Mouse (Mus musculus) embryonic facial prominence, embryonic 13.5 days (tissue): ENCODE measurements around the gene Traf1. TPM values are rescaled to one million over a fixed set of nuclear protein-coding genes. Genes with fewer than 3 reads are reported as not detected.

Source experiments
- ATAC-seq: fragments of 200-750 bp; cut with Nextera tagmentation; 2 replicates; pipeline ENCODE4 v1.8.0; 2017; ENCODE audit warnings: low read depth; ENCODE audit not compliant: insufficient number of reproducible peaks, insufficient read depth, low FRiP score, low TSS enrichment
- H3K27ac ChIP-seq: fragments of 300-500 bp; sonication (generic); 2 replicates; pipeline ENCODE4 v1.5.1; 2015; ENCODE audit warnings: moderate library complexity, mild to moderate bottlenecking, inconsistent platforms
- H3K27me3 ChIP-seq: fragments of 300-500 bp; sonication (generic); 2 replicates; pipeline ENCODE4 v1.6.1; 2015; ENCODE audit warnings: mild to moderate bottlenecking, inconsistent platforms
- H3K36me3 ChIP-seq: fragments of 300-500 bp; sonication (generic); 2 replicates; pipeline ENCODE4 v1.6.1; 2015; ENCODE audit warnings: mild to moderate bottlenecking, inconsistent platforms
- H3K4me1 ChIP-seq: fragments of 300-500 bp; sonication (generic); 2 replicates; pipeline ENCODE4 v1.6.1; 2015; ENCODE audit warnings: inconsistent platforms
- H3K4me2 ChIP-seq: fragments of 300-500 bp; sonication (generic); 2 replicates; pipeline ENCODE4 v1.6.1; 2015; ENCODE audit warnings: moderate library complexity, mild to moderate bottlenecking, inconsistent platforms
- H3K4me3 ChIP-seq: fragments of 300-500 bp; sonication (generic); 2 replicates; pipeline ENCODE4 v1.5.1; 2015; ENCODE audit warnings: mild to moderate bottlenecking, inconsistent platforms
- H3K9ac ChIP-seq: fragments of 300-500 bp; sonication (generic); 2 replicates; pipeline ENCODE4 v1.6.1; 2015; ENCODE audit warnings: mild to moderate bottlenecking, inconsistent platforms
- H3K9me3 ChIP-seq: fragments of 300-500 bp; sonication (generic); 2 replicates; pipeline ENCODE4 v1.6.1; 2016; ENCODE audit warnings: inconsistent platforms
- WGBS: fragments of 180-500 bp; shearing (Covaris S2); methylation state at CpG from one replicate; pipeline ENCODE4 v1.1.7; 2015; ENCODE audit warnings: mixed read lengths; 5-methylcytosine and 5-hydroxymethylcytosine counted together
- polyA plus RNA-seq: library from polyadenylated mRNA; unstranded; fragments of >200 nt; fragmentation: Nextera tagmentation; extraction: Ambion mirVana; gene quantifications from 2 replicates; pipeline ENCODE4 v1.2.1, GENCODE M21; 2015

The Traf1 gene
- polyA plus RNA-seq, 1 experiment from 2014 or later = 2.4 TPM

DNA sequence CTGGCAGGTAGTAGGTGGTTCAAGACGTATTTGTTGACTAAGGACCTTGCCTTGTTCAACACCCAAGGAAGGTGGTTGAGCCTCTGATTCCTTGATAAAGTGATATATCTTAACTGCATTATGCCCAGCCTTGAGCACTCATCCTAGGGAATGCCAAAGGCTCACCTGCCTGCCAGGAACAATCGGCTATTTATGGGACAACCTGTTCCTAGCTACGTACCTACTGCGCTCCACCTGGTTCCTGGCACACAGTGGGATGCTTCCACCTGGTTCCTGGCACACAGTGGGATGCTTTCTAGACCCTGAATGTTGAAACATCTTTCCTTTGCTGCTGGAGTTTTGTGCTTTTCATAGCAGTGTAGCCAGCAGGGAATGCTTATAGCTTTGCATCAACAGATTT, 51.9 kb downstream of the Traf1 start:
- no peaks in the 10 kb centered on the region for H3K36me3 ChIP-seq
- WGBS = 83% methylated on average over 4 of the region's 4 CpGs
- no peaks in the 10 kb centered on the region for H3K9me3 ChIP-seq
- peaks cover 47% of the 10 kb centered on the region for H3K27me3 ChIP-seq
- H3K9ac ChIP-seq = no peak overlapping the region
- no peak overlapping the region for H3K4me2 ChIP-seq
- peaks cover 17% of the 10 kb centered on the region for H3K4me1 ChIP-seq
- ATAC-seq = no peak
- H3K27ac ChIP-seq = no peak overlapping the region
- no peak overlapping the region for H3K4me3 ChIP-seq

DNA sequence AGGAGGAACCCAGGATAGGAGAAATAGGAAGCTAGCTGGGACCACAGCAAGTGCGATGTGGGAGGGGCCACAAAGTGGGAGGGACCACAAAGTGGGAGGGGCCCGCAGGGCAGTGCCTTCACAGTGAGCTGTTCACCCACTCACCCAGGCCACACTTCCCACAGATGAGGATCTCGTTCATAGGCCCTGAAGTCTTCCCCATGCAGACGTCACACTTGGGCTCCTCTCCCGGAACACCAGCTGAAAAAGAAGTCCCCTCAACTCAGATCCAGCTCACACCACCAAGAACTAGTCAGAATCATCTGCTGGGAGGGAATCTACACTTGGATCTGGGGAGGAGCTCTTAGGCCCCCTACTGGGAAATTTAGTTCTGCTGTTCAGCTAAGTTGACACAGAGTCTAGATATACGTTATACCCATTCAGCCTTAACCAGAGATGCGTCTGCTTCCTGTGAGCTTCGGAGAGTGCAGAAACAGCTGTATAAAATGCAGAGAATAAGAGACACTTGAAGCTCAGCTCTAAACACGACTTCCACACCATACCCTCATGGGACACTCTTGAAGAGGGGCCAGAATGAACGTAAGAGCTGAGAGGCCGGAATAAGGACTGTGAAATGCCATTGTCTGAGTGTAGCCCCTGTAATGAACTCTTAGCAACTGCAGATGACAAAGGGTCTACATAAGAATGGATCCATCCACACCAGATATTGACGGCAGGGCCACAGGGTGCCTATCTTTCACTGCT, 54.5 kb downstream of the Traf1 start:
- WGBS = 42% methylated on average over 12 of the region's 12 CpGs
- H3K27ac ChIP-seq = no peak overlapping the region

DNA sequence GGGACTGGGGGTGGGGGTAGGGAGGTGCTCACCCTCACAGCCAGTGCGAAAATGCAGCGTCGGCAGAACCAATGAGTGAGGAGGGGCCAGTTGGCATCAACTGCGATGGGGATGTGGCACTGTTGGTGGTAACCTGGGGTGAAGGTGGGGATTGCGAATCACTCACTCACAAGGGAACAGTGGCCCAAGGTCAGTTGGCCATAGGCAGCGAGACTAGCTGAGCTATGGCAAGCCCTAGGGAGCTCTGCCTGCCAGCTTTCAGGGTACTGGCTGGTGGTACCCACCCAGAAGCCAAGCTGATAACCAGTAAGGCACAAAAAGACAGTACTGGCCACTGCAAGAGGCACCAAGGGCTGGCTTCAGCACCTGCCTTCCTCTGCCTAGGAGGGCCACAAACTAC, 55.1 kb downstream of the Traf1 start:
- Histone ChIP-seq H3K9me3 (no peaks in the 10 kb centered on the region), H3K4me3 (no peak overlapping the region), H3K4me1 (peaks cover 14% of the 10 kb centered on the region), H3K36me3 (no peaks in the 10 kb centered on the region), H3K9ac (no peak overlapping the region), H3K27ac (no peak overlapping the region), H3K27me3 (peaks cover 14% of the 10 kb centered on the region), H3K4me2 (no peak overlapping the region)
- 68% methylated on average over 6 of the region's 6 CpGs for WGBS
- no peak for ATAC-seq

More for the DNA sequence above, 54.5 kb downstream of the Traf1 start:
- Histone ChIP-seq H3K9ac (no peak overlapping the region), H3K36me3 (no peaks in the 10 kb centered on the region), H3K4me3 (no peak overlapping the region), H3K9me3 (no peaks in the 10 kb centered on the region), H3K27me3 (peaks cover 20% of the 10 kb centered on the region), H3K4me2 (no peak overlapping the region), H3K4me1 (peaks cover 14% of the 10 kb centered on the region)
- no peak for ATAC-seq

DNA sequence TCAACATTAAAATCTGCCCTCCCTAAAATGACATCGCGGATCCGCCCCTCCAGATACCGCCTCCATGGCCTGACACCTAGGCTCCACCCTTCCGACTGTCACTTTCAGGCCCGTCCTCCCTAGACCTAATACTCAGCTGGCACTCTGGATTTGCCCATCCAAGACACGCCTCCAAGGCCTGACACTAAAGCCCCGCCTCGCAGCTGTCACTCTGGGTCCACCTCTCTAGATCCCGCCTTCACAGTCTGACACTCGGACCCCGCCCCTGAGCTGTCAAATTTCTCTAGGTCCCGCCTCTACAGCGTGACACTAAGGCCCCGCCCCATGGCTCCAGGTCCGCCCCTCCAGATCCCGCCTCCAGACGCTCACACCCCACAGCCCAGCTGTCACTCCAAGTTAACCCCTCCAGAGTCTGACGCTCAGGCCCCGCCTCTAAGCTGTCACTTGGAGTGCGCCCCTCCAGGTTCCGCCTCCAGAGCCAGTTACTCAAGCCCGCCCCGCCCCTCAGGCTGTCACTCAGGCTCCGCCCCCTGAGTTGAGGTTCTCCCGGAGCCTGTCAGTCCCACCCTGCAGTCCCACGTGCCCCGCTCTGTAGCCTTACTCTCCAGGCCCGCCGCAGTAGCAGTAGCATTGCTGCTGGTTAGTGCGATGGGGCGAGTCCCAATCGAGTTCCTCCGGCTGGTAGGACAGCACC, 56.6 kb downstream of the Traf1 start:
- under 1% methylated on average over 34 of the region's 34 CpGs for WGBS
- Histone ChIP-seq H3K4me2 (peak overlapping the region; percentile 60), H3K4me1 (peaks cover 14% of the 10 kb centered on the region), H3K9me3 (no peaks in the 10 kb centered on the region), H3K9ac (0 out of 2 replicates have a peak overlapping the region, but pooled peaks have one; percentile 46), H3K4me3 (peak overlapping the region; percentile 36), H3K27ac (no peak overlapping the region), H3K27me3 (peaks cover 7% of the 10 kb centered on the region), H3K36me3 (no peaks in the 10 kb centered on the region)
- ATAC-seq = peak; percentile 94

- ATAC-seq = no peak
- H3K4me2 ChIP-seq = 0 out of 2 replicates have a peak overlapping the region, but pooled peaks have one; percentile 60
These were observed 57.7 kb downstream of the Traf1 start for GRCm38 (mm10) chr2:34903652-34904405.

GRCm38 (mm10) chr2:34903191-34903590, 58.4 kb downstream of the Traf1 start:
- Histone ChIP-seq H3K27ac (no peak overlapping the region), H3K4me3 (no peak overlapping the region), H3K4me1 (peaks cover 14% of the 10 kb centered on the region), H3K9ac (no peak overlapping the region), H3K9me3 (no peaks in the 10 kb centered on the region), H3K27me3 (peaks cover 3% of the 10 kb centered on the region; the same call in 1 of the 2 replicates), H3K4me2 (no peak overlapping the region), H3K36me3 (no peaks in the 10 kb centered on the region)
- ATAC-seq = no peak
- WGBS = 86% methylated on average over 7 of the region's 7 CpGs

More at GRCm38 (mm10) chr2:34903652-34904405, 57.7 kb downstream of the Traf1 start:
- Histone ChIP-seq H3K9me3 (no peaks in the 10 kb centered on the region), H3K27me3 (peaks cover 3% of the 10 kb centered on the region; the same call in 1 of the 2 replicates), H3K4me3 (no peak overlapping the region), H3K4me1 (peaks cover 14% of the 10 kb centered on the region), H3K36me3 (no peaks in the 10 kb centered on the region), H3K9ac (no peak overlapping the region), H3K27ac (no peak overlapping the region)
- WGBS = 77% methylated on average over 4 of the region's 4 CpGs

DNA sequence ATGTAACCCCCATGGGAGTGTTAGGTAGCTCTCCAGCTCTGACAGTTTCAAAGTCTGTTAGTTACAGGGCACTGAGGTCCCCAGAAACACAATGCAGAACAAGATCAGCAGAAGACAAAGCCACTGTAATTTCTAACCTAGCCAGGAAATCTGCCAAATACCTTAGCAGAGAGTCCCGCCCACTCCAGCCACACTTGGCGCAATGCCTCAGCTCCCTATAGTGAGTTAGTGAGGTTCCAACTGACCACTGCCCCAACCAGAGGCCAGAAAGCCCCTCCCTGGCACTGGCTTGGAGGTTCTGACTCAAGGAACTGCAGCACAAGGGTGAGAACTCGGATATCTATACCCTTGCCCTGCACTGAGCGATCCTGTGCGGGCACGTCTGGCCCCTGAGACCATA, 58.8 kb downstream of the Traf1 start:
- H3K4me2 ChIP-seq = no peak overlapping the region
- no peaks in the 10 kb centered on the region for H3K36me3 ChIP-seq
- no peak overlapping the region for H3K4me3 ChIP-seq
- H3K27ac ChIP-seq = no peak overlapping the region
- no peaks in the 10 kb centered on the region for H3K9me3 ChIP-seq
- no peak overlapping the region for H3K9ac ChIP-seq
- WGBS = 80% methylated on average over 6 of the region's 6 CpGs
- ATAC-seq = no peak
- peaks cover 14% of the 10 kb centered on the region for H3K4me1 ChIP-seq
- H3K27me3 ChIP-seq = no peaks in the 10 kb centered on the region; the same call in 1 of the 2 replicates

GRCm38 (mm10) chr2:34901726-34902125, 59.8 kb downstream of the Traf1 start:
- Histone ChIP-seq H3K36me3 (no peaks in the 10 kb centered on the region), H3K4me1 (peaks cover 14% of the 10 kb centered on the region), H3K9me3 (no peaks in the 10 kb centered on the region), H3K27me3 (no peaks in the 10 kb centered on the region; the same call in 1 of the 2 replicates), H3K4me2 (no peak overlapping the region), H3K9ac (no peak overlapping the region), H3K27ac (no peak overlapping the region), H3K4me3 (no peak overlapping the region)
- no peak for ATAC-seq
- 71% methylated on average over 4 of the region's 4 CpGs for WGBS

GRCm38 (mm10) chr2:34900412-34900811, 61.2 kb downstream of the Traf1 start:
- ATAC-seq = no peak
- H3K4me3 ChIP-seq = no peak overlapping the region
- peaks cover 13% of the 10 kb centered on the region for H3K4me1 ChIP-seq
- WGBS = 86% methylated on average over 1 of the region's 1 CpGs
- no peak overlapping the region for H3K4me2 ChIP-seq
- H3K9ac ChIP-seq = no peak overlapping the region
- H3K27ac ChIP-seq = no peak overlapping the region
- no peaks in the 10 kb centered on the region for H3K36me3 ChIP-seq
- H3K9me3 ChIP-seq = no peaks in the 10 kb centered on the region
- H3K27me3 ChIP-seq = no peaks in the 10 kb centered on the region

DNA sequence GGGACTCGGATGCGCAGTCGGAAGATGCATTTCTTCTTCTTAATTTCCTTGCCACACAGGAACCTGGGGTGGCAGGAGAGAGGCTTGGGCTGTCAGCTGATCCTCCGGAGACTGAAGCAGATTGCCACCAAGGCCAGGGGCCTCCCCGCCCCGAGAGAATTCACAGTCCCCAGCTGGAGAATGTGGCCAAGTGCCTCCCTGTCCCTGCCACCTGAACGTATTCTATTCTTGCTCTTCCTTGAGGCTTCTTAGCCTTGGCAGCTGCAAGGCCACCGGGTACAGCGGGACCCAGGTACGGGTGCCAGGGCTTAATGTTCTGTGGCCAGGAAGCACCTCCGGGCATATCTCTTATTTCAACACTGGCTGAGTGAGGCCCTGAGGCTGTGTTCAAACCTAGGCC, 61.9 kb downstream of the Traf1 start:
- no peak overlapping the region for H3K4me3 ChIP-seq
- ATAC-seq = no peak
- H3K9ac ChIP-seq = no peak overlapping the region
- H3K36me3 ChIP-seq = no peaks in the 10 kb centered on the region
- H3K27ac ChIP-seq = no peak overlapping the region
- peaks cover 9% of the 10 kb centered on the region for H3K4me1 ChIP-seq
- H3K4me2 ChIP-seq = no peak overlapping the region
- no peaks in the 10 kb centered on the region for H3K9me3 ChIP-seq
- no peaks in the 10 kb centered on the region for H3K27me3 ChIP-seq
- 77% methylated on average over 11 of the region's 11 CpGs for WGBS

DNA sequence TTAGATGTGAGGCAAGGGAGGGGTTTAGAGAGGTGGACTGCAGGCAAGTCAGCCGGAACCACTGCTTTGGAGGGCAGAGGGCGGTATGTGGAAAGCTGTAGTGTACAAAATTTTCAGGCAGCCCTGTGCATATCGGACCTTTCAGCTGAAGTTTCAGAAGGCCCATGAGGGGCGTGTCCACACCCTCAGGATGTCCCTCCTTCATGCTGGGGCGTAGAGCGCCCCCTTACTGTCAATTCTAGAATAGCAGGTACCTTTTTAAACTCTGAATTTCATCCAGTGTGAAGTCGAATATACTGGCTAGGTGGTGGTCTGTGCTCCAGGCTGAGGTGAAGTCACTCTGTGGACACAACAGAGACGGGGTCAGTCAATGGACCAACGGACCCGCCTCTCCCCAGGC, 63.8 kb downstream of the Traf1 start:
- no peaks in the 10 kb centered on the region for H3K4me1 ChIP-seq
- no peaks in the 10 kb centered on the region for H3K27me3 ChIP-seq
- no peak for ATAC-seq
- no peak overlapping the region for H3K27ac ChIP-seq
- no peak overlapping the region for H3K4me3 ChIP-seq
- no peak overlapping the region for H3K4me2 ChIP-seq
- no peaks in the 10 kb centered on the region for H3K9me3 ChIP-seq
- 0 out of 2 replicates have a peak overlapping the region, but pooled peaks have one; percentile 12 for H3K9ac ChIP-seq
- whole genome bisulfite sequencing = 20% methylated on average over 10 of the region's 10 CpGs
- H3K36me3 ChIP-seq = no peaks in the 10 kb centered on the region
